Mouse (Mus musculus): ENCODE measurements at regions not wholly inside any gene's neighbourhood (a gene's known extent, or its start where the extent isn't known, plus 50 kb on each side); places are given as distances from the start of the nearest gene placed in this dataset.

DNA sequence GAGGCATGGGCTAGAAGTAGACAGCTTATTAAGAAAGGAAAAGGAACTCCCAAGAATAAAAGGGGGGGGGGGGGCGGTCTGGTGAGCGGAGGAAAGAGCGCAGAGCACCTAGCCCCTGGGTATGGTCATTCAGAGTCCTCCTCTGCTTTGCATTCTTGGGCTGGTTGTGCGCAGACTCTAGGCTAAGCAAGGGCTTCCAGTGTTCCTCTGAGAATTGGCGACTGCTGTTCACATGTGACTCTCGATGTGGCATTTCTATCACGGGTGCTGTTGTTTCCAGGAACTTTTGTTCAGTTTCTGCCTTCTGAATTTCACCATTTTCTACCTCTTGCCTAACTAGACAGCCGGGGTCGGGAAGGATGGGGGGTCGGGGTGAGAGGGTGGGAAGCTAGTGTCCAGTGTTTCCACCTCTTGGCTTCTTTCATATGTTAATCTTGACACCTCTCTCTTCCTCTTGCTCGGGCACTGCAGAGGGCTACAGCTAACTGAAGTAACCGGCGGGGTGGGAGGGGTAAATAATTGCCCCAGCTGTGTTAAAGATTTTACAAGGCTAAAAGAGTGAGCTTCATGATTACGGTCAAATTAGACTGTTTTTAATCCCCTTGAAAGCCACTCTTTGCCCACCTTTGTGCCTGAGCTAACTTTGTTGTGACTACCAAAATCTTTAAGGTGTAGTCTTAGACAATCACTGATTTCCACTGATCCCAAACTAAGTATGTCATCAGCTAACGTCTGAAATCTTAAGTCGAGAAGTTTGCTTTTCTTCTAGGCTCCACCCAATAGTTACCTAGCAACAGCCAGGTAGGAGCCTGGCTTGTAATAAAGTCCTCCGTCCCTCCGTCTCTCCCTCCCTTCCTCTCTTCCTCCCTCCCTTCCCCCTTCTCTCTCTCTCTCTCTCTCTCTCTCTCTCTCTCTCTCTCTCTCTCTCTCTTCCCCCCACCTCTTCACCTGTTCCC lies 1152.2 kb downstream of the Mrps31 start:
- 0 out of 2 replicates have a peak overlapping the region, but pooled peaks have one; percentile 5 for H3K9ac ChIP-seq (ENCODE audit: low read length)
- peak overlapping the region; percentile 56 for H3K4me2 ChIP-seq (ENCODE audit: low read length)
- ATAC-seq (ENCODE audit: insufficient number of reproducible peaks, insufficient read depth, low FRiP score, low read depth), result no peak
- no peaks in the 10 kb centered on the region for H3K9me3 ChIP-seq (ENCODE audit: control insufficient read depth, low read length)
- 0 out of 4 replicates have a peak overlapping the region, but pooled peaks of 1 of the 2 experiments have one; percentile 8 for H3K4me3 ChIP-seq (ENCODE audit: control insufficient read depth in 1 of 2, insufficient read depth in 1 of 2, low read depth in 1 of 2, low read length in 2 of 2)
- WGBS, result 10% methylated on average over 17 of the region's 18 CpGs
- H3K36me3 ChIP-seq (ENCODE audit: control insufficient read depth, insufficient read depth, low read length), result no peaks in the 10 kb centered on the region
- no peak overlapping the region for H3K27ac ChIP-seq (replicated peaks in 1 of 2; ENCODE audit: control insufficient read depth in 1 of 2, insufficient read depth in 1 of 2, low read depth in 2 of 2, low read length in 2 of 2)
- H3K27me3 ChIP-seq (ENCODE audit: control insufficient read depth, insufficient read depth, low read length), result no peaks in the 10 kb centered on the region
- H3K4me1 ChIP-seq (ENCODE audit: control insufficient read depth in 2 of 2, insufficient read depth in 2 of 2, low read length in 2 of 2), result 0 out of 4 replicates have a peak, but pooled peaks cover 0 to 3% of the 10 kb centered on the region in 2 experiments

DNA sequence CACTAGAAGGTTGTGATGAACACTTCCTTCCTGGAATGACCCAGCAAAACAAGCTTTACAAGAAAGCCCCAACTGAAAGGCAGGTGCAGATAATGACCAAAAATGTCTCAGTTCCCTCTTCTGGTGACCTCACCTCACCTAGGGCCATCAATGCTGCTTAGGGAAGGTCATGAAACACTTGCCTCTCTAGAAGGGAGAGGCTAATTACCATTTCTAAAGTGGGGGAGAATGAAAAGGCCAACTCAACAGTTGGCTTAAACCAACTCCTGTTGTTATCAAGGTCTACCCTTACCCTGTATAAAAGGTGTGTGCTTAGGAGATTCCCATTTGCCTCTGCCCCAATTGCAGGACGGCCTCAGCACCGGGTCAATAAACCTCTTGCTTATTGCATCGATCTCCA lies 1156.7 kb downstream of the Mrps31 start:
- Histone ChIP-seq H3K4me3 (ENCODE audit: control insufficient read depth in 1 of 2, insufficient read depth in 1 of 2, low read depth in 1 of 2, low read length in 2 of 2) (no peak overlapping the region), H3K27ac (replicated peaks in 1 of 2; ENCODE audit: control insufficient read depth in 1 of 2, insufficient read depth in 1 of 2, low read depth in 2 of 2, low read length in 2 of 2) (no peak overlapping the region), H3K9ac (ENCODE audit: low read length) (no peak overlapping the region), H3K9me3 (ENCODE audit: control insufficient read depth, low read length) (no peaks in the 10 kb centered on the region), H3K4me2 (ENCODE audit: low read length) (no peak overlapping the region), H3K4me1 (ENCODE audit: control insufficient read depth in 2 of 2, insufficient read depth in 2 of 2, low read length in 2 of 2) (0 out of 4 replicates have a peak, but pooled peaks cover 0 to 3% of the 10 kb centered on the region in 2 experiments), H3K27me3 (ENCODE audit: control insufficient read depth, insufficient read depth, low read length) (no peaks in the 10 kb centered on the region), H3K36me3 (ENCODE audit: control insufficient read depth, insufficient read depth, low read length) (no peaks in the 10 kb centered on the region)
- no peak for ATAC-seq (ENCODE audit: insufficient number of reproducible peaks, insufficient read depth, low FRiP score, low read depth)
- WGBS, result 91% methylated on average over 3 of the region's 3 CpGs

DNA sequence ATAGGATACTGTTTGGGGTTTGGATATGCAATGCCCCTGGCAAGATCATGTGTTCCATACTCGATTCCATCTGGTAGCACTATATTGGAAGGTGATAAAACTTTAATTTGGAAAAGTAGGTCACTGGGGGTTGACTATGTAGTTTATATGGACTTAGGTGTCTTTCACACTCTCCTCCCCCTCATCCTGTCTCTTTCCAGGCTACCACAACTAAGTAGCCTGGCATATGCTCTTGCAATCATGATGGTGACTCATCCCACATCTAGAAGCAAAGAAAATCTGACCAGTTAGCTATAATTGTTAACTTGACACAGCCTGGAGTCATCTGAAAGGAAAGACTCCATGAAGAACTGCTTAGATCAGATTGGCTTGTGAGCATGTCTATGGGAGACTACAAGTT lies 1154.3 kb downstream of the Adam3 start:
- Histone ChIP-seq H3K27ac (replicated peaks in 1 of 2; ENCODE audit: control insufficient read depth in 1 of 2, insufficient read depth in 1 of 2, low read depth in 2 of 2, low read length in 2 of 2) (no peak overlapping the region), H3K9ac (ENCODE audit: low read length) (no peak overlapping the region), H3K4me2 (ENCODE audit: low read length) (no peak overlapping the region), H3K9me3 (ENCODE audit: control insufficient read depth, low read length) (no peaks in the 10 kb centered on the region), H3K27me3 (ENCODE audit: control insufficient read depth, insufficient read depth, low read length) (no peaks in the 10 kb centered on the region), H3K4me1 (ENCODE audit: control insufficient read depth in 2 of 2, insufficient read depth in 2 of 2, low read length in 2 of 2) (no peaks in the 10 kb centered on the region), H3K36me3 (ENCODE audit: control insufficient read depth, insufficient read depth, low read length) (no peaks in the 10 kb centered on the region), H3K4me3 (ENCODE audit: control insufficient read depth in 1 of 2, insufficient read depth in 1 of 2, low read depth in 1 of 2, low read length in 2 of 2) (no peak overlapping the region)
- 68% methylated on average over 1 of the region's 1 CpGs for WGBS
- ATAC-seq (ENCODE audit: insufficient number of reproducible peaks, insufficient read depth, low FRiP score, low read depth), result no peak

DNA sequence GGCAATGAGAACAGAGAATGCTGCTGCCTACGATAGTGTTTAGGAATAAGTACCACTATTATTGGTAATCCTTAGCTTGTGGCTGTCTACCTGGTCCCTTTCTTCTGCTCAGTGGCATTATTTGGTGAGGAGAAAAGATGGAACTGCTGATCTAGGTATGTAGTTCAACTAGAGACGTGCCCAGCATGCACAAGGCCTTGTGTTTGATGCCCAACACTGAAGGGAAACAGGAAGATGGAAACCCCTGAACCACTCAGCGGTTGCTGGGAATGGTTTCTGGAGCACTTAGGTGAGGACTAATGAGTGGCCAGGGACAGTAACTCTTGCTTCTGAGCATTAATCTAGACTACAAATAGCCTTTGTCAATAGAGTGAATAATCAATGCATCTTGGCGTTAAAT lies 1145.5 kb downstream of the Adam3 start:
- 84% methylated on average over 4 of the region's 4 CpGs for WGBS
- ATAC-seq (ENCODE audit: insufficient number of reproducible peaks, insufficient read depth, low FRiP score, low read depth), result no peak
- no peaks in the 10 kb centered on the region for H3K9me3 ChIP-seq (ENCODE audit: control insufficient read depth, low read length)
- H3K4me1 ChIP-seq (ENCODE audit: control insufficient read depth in 2 of 2, insufficient read depth in 2 of 2, low read length in 2 of 2), result no peaks in the 10 kb centered on the region
- H3K27me3 ChIP-seq (ENCODE audit: control insufficient read depth, insufficient read depth, low read length), result no peaks in the 10 kb centered on the region
- no peaks in the 10 kb centered on the region for H3K36me3 ChIP-seq (ENCODE audit: control insufficient read depth, insufficient read depth, low read length)
- H3K9ac ChIP-seq (ENCODE audit: low read length), result no peak overlapping the region
- H3K4me2 ChIP-seq (ENCODE audit: low read length), result no peak overlapping the region
- H3K27ac ChIP-seq (replicated peaks in 1 of 2; ENCODE audit: control insufficient read depth in 1 of 2, insufficient read depth in 1 of 2, low read depth in 2 of 2, low read length in 2 of 2), result no peak overlapping the region
- no peak overlapping the region for H3K4me3 ChIP-seq (ENCODE audit: control insufficient read depth in 1 of 2, insufficient read depth in 1 of 2, low read depth in 1 of 2, low read length in 2 of 2)

DNA sequence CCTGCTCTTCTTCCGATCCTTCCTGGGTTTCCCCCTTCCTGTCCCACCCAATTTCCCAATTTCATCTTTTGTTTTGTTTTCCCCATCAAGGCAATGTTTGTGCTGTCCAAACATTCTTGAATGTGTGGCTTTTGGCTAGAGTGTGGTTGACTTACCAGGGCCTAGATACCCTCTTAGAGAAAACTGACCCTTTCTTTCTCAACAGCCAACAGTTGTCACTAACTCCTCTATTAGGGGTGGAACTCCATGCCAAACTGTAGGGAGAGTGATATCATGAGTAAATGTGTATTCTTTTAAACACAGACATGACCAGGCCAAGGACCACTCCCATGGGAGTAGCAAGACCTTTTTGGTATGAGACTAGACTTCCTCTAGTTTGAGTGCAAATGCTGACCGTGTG lies 1145.0 kb downstream of the Adam3 start:
- H3K9ac ChIP-seq (ENCODE audit: low read length), result no peak overlapping the region
- ATAC-seq (ENCODE audit: insufficient number of reproducible peaks, insufficient read depth, low FRiP score, low read depth), result no peak
- no peak overlapping the region for H3K27ac ChIP-seq (replicated peaks in 1 of 2; ENCODE audit: control insufficient read depth in 1 of 2, insufficient read depth in 1 of 2, low read depth in 2 of 2, low read length in 2 of 2)
- H3K36me3 ChIP-seq (ENCODE audit: control insufficient read depth, insufficient read depth, low read length), result no peaks in the 10 kb centered on the region
- 80% methylated on average over 2 of the region's 2 CpGs for WGBS
- no peak overlapping the region for H3K4me3 ChIP-seq (ENCODE audit: control insufficient read depth in 1 of 2, insufficient read depth in 1 of 2, low read depth in 1 of 2, low read length in 2 of 2)
- no peaks in the 10 kb centered on the region for H3K27me3 ChIP-seq (ENCODE audit: control insufficient read depth, insufficient read depth, low read length)
- no peaks in the 10 kb centered on the region for H3K9me3 ChIP-seq (ENCODE audit: control insufficient read depth, low read length)
- no peak overlapping the region for H3K4me2 ChIP-seq (ENCODE audit: low read length)
- no peaks in the 10 kb centered on the region for H3K4me1 ChIP-seq (ENCODE audit: control insufficient read depth in 2 of 2, insufficient read depth in 2 of 2, low read length in 2 of 2)
